Mouse (Mus musculus) adrenal gland, postnatal 10 days (tissue): ENCODE measurements at regions not wholly inside any gene's neighbourhood (a gene's known extent, or its start where the extent isn't known, plus 50 kb on each side); places are given as distances from the start of the nearest gene placed in this dataset.

Experiments
- DNase-seq: peaks from one replicate; pipeline ENCODE4 v3.0.0; 2021; ENCODE audit warnings: mixed read lengths

- DNase-seq, result no peak
These were observed 1862.5 kb downstream of the Efna5 start for GRCm38 (mm10) chr17:61018647-61019046.
